Mouse (Mus musculus) heart, postnatal 10 days (tissue): ENCODE results near the gene Terf2. TPM values are rescaled to one million over a fixed set of nuclear protein-coding genes. Genes with fewer than 3 reads are reported as not detected.
"Not testable (repeated sequence)": the region's sequence is repeated elsewhere in the genome, so short reads cannot be mapped to it uniquely, and the experiment has no call there.

Experiments
- DNase-seq, 2 experiments: peaks; one replicate each; pipeline ENCODE4 v3.0.0; 2021
- intact Hi-C: fragments of 180-260 bp; cut with DNase I; formaldehyde crosslinking; loops from one replicate; pipeline ENCODE4 v1.15.1; 2025
- total RNA-seq, 2 experiments: library from RNA; stranded (reverse); gene quantifications; 2 replicates each; pipeline ENCODE4 v1.2.3; 2021

Terf2 gene
- total RNA-seq, 2 experiments from 2014 or later, result 18.0 to 18.1 TPM

DNA sequence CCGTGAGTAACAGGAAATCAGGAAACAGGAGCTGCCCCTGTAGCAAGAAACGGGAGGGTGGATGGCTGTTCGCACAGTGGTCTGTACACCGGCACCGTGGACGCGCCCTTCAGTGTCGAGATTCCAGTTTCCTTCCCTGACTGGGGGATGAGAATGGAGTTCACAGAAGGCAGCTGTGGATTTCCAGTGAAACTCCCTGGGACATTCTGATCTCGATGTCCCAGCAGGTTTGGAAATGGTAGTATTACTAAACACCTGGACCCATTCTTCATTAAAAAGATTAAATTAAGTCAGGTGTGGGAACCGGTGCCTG is 18.6 kb upstream of the Terf2 start:
- DNase-seq, result no peak
- intact Hi-C loops, result loop anchor here (10.0 kb wide), 1 partner anchor 460 kb away; no protein-coding TSS in a partner anchor

DNA sequence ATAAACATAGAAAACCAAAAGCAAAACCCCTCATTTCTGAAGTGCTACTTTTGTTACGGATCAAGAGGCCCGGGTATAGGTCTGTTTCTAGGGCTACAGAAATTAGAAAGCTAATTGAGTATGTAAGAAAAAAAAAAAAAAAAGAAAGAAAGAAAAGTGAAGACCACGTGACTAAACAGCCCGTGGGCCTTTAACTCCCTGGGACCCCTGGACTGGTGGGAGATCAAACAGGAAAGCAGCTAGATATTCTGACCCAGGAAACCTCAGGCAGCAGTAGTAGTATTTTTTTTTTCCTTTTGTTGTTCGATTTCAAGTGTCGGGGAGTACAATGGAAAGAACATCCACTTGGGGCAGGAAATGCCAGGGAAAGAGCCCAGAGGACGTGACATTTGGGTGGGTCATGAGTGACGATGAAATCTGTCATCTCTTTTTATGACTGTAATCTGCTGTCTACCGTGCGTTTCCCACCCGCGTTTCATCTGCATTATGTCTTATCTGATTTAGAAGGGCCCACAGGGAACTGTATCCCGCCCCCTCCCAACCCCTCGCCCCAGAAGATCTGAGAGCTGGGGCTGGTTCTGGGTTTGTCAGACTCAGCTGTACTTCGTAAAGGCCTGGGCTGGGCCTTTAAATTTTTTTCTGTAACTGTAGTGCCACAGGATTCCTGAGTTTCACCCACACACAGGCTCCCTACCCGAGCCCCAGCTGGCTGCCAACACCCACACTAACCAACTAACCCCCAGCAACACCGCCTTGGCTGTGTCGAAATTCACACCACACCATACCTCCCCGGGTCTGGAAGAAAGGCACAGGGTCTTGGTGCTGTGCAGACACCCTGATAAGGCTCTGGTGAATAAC is 18.0 kb upstream of the Terf2 start:
- intact Hi-C loops, result loop anchor here (10.0 kb wide), 1 partner anchor 460 kb away; no protein-coding TSS in a partner anchor
- no peak for DNase-seq

DNA sequence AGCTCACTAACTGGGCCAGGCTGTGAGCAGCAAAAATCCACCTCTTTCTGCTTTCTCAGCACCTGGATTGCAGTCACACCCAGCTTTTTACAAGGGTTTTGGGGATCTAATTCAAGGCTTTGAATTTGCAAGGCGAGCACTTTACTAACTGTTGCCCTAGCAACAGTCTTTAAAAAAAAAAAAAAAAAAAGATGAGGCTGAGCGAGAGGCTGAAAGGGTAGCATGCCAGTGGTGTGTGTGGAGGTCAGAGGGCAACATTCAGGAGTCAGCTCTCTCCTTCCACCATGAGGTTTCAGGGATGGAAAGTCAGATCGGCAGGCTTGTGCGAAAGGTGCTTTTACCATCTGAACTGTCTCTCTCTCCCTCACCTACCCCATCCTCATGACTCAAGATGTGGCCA is 16.9 kb upstream of the Terf2 start:
- intact Hi-C loops, result loop anchor here (10.0 kb wide), 1 partner anchor 462 kb away; no protein-coding TSS in a partner anchor
- DNase-seq, result no peak

DNA sequence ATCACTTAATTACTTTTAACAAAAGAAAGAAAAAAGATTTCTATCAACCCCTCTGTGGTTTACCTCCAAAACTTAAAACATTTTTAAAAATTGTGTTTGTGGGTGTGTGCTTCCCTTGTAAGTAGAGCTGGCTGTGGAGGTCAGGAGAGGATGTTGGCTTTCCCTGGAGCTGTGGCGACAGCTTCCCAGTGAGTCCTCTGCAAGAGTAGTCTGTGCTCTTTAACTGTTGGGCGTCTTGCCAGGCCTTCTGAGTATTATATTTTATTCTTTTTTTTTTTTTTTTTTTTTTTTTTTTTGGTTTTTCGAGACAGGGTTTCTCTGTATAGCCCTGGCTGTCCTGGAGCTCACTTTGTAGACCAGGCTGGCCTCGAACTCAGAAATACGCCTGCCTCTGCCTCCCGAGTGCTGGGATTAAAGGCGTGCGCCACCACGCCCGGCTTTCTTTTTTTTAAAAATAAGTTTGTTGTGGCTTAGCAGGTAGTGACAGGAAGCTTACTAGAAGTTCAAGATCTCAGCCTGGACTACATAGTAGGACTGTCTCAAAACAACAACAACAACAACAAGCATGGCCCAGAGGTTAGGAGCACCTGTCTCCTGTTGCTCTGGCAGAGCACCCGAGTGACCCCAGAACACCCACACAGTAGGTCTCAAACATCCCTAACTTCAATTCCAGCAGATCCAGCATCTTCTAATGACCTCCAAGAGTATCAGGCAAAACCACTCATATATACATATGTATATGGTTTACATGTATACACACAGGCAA is 15.2 kb upstream of the Terf2 start:
- intact Hi-C loops, result loop anchor here (10.0 kb wide), 1 partner anchor 463 kb away; no protein-coding TSS in a partner anchor
- DNase-seq, result no peak

DNA sequence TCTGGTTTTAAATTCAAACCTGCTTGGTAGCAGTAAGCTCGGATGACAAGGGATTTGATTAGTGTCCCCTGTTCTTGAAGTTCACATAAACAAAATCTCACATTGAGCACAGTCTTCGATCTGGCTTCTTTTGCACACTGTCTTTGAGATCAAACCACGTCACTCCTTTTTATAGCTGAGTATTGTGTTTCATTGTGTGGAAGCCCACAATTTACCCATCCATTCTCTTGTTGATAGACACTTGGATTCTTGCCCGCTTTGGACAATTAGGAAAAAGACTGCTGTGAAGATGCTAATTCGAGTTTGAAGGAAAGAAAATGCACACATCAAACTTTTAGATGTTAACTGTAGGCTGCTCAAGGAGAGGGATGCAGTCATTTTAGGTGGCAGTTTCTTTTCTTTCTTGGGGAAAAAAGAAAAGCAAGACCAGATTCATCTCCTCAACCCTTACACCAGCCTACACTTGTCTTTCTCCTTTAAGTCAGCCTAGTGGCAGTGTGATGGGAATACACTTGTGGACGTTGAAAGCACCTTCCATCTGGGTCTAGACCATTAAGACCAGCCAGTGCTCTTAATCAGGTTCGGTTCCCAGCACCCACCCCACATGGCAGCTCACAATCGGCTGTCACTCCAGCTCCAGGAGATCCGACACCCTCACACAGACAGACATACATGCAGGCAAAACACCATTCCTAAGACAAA is 14.4 kb upstream of the Terf2 start:
- intact Hi-C loops, result loop anchor here (10.0 kb wide), 1 partner anchor 464 kb away; no protein-coding TSS in a partner anchor
- DNase-seq, result no peak

DNA sequence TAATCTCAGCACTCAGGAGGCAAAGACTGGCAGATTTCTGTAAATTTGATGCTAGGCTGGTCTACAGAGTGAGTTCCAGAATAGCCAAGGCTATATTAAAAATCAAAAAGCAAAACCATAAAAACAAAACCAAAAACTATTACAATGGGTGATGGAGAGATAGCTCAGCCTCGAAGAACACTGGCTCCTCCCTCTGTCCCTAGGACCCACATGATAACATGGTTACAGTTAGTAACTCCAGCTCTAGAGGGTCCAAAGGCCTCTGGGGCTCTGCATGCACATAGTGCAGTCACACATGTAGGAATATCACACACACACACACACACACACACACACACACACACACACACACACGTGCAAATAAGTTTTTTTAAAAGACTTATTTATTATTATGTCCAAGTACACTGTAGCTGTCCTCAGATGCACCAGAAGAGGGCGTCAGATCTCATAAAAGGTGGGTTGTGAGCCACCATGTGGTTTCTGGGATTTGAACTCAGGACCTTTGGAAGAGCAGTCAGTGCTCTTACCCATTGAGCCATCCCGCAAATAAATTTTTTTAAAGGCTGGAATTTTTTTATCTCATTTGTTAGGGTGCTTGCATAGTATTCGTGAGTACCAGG is 13.6 kb upstream of the Terf2 start:
- DNase-seq, result no peak
- intact Hi-C loops, result loop anchor here (10.0 kb wide), 1 partner anchor 465 kb away; no protein-coding TSS in a partner anchor

DNA sequence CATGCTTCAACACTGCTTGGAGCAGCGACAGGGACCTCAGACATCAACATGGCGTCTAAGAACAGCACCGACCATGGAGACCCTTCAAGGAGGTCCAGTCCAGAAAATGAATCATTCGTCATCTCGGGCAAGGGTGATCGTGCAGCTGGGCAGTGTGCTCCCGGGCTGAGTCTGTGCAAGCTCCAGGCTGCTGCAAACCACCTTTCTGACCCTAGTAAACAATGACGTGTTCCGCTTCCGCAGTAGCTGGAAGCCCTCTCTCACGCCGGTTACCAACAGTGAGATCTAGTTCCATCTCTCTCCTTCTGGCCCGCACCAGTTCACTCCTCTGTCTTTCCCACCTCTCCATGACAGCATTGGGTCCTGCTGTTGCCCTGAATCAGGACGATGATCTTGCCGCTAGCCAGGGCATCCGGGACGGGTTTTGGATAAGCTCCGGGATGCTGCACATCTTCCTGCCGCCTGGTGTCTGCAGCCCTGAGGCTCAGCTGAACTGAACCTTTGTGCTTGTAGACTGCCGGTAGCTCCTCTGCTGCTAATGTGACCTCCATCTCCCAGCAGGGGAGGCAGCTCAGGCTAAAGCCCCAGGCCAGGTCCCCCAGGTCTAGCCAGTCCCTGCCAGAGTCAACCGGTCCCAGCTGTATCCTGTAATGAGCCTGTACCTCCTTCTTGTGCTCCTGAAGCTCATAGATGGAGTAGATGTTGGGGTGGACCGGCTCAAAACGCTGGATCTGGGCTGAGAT is 12.8 kb upstream of the Terf2 start:
- intact Hi-C loops, result no loop called here
- DNase-seq, result no peak

DNA sequence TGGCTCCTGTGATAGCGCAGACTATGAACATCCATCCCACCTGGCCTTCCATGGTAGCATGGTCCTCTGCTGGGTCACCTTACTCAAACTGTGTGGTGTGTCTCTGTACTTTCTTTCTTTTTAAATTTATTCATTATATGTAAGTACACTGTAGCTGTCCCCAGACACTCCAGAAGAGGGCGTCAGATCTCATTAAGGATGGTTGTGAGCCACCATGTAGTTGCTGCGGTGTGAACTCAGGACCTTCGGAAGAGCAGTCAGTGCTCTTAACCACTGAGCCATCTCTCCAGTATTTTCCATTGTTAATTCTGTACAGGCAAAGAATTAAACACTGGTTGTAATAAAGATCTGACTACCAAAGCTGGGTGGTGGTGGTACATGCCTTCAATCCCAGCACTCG is 11.7 kb upstream of the Terf2 start:
- intact Hi-C loops, DNase-seq: not testable (repeated sequence)

DNA sequence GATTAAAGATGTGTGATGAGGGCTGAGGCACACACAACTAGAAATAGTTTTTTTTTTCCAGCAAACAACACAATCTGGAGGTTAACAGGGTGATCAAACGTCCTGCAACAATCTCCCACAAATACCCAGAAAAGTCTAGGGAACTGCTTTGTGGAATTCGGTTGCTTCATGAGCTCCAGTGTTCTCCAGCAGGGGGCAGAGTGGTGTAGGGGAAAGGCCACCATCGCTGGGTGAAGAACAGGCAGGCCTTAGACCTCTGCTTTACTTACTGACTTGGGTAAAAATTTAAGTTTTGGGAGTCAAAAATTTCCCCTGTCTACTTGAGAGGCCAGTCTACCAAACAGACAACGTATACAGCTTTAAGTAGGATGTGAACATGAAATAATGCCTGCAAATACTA is 8.2 kb upstream of the Terf2 start:
- intact Hi-C loops, result loop anchor here (2.0 to 5.0 kb wide), 2 partner anchors 220 to 318 kb away; no protein-coding TSS in a partner anchor
- DNase-seq, result peak; percentile 82 to 92

DNA sequence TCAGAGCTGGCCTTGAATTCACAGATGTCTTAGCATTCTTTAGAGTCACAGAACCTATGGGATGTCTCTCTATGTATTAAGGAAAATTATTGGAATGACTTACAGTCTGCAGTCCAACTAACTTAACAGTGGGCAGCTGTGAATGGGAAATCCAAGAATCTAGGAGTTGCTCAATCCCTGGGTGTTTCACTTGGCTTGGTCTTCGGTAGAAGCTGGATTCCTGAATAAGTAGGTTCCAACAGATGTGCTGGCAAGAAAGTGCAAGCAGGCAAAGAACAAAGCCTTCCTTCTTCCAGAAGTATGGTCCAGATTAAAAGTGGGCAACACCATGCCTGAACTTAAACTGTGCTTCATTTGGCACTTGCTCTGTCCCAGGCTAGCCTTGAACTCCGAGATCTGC is 4.3 kb upstream of the Terf2 start:
- intact Hi-C loops, result loop anchor here (5.0 kb wide), 1 partner anchor 322 kb away; no protein-coding TSS in a partner anchor
- no peak for DNase-seq

DNA sequence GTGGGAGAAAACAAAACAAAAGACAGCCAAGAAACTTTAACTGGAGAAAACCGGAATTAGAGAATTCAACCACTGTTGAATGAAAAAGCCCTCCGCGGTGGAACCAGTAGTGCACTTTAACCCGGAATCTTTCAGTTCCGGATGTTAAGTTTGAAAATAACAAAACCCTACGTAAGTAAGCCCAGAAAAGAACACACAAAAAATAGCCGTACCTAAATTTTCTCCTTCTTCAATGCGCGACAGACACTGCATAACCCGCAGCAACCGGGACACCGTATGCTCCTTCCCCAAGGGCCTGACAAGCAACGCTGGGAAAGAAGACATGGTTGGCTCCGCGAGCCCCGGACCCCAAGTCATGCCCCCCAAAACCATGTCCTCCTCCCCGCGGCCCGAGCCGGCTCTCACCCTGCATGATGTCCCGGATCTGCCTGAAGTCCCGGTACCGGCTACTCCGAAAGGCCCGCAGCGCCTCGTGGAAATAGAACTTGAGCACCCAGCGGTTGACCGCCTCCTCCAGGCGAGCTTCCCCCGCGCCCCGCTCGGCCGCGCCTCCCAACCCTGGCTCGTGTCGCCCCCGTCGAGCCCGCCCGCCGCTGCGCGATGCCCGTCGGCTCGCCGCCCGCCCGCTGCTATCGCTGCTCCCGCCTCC is 506 bp downstream of the Terf2 start:
- intact Hi-C loops, result no loop called here

DNA sequence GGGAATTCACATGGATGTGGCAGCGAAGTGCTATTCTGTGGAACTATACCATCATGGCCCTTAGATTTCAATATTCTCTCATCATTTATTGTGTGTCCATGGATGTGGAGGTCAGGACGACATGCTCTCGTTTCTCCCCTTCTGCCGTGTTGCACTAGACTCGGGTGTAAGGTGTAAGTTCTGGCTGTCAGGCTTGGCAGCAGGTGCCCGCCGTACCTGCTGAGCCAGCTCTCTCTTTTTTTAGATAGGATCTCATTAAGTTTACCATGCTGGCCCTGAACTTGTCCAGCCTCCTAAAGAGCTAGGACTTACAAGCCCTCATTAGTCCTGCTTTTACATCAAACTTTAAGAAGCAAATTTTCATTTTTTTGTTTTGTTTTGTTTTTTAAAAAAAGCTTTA is 5.8 kb downstream of the Terf2 start:
- no peak for DNase-seq
- intact Hi-C loops, result no loop called here

More for the DNA sequence above, 506 bp downstream of the Terf2 start:
- no peak for DNase-seq

DNA sequence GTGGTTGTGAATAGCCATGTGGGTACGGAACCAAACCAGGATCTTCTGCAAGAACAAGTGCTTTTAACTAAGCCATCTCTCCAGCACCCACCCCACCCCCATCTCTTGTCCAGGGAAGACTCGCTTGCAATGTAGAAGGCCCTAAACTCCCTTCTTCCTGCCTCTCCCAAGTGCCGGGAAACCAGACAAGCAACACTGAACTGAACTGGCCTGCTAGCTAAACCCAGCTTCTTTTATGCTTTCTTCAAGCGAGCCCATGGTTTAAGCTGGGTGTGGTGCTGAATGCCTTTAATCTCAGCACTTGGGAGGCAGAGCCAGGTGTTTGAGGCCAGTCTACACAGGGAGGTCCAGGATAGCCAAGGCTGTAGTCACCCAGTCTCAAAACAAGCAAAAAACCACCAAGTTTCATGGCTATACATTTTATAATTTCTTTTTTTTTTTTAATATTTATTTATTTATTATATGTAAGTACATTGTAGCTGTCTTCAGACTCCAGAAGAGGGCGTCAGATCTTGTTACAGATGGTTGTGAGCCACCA is 7.8 kb downstream of the Terf2 start:
- no peak for DNase-seq

DNA sequence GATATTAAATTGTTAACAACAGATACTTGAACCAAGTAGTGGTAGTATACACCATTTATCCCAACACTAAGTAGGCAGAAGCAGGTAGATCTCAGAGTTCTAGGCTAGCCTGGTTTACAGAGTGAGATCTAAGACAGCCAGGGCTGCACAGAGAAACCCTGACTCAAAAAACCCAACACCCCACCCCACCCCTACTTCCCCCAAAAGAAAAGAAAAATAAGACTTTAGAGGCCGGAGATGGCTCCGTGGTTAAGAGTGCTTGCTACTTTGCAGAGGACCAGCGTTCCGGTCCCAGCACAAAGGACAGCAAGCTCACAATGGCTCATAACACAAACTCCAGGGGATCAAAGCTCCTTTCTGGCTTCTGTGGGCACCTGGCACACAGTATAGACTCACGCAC is 10.3 kb downstream of the Terf2 start:
- no peak for DNase-seq
- intact Hi-C loops, result no loop called here

More for the DNA sequence above, 7.8 kb downstream of the Terf2 start:
- intact Hi-C loops, result no loop called here

DNA sequence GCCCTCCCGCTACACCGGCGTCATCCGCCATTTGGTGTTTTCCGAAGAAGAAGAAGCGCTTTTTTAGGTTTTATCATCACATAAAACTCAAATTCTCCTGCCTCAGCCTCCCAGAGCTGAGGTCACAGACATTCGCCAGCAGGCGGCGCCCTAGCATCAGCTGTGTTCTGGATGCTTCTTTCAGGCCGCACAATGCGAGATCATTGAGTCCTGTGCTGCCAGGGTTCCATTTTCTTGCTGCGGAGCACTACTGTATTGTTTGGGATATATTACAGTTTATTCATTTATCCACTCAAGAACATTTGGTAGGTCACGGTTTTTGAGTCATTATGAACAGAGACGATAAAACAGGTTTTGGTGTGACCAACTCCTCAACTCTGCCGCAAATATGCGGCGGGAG is 11.0 kb downstream of the Terf2 start:
- no peak for DNase-seq
- intact Hi-C loops, result no loop called here

DNA sequence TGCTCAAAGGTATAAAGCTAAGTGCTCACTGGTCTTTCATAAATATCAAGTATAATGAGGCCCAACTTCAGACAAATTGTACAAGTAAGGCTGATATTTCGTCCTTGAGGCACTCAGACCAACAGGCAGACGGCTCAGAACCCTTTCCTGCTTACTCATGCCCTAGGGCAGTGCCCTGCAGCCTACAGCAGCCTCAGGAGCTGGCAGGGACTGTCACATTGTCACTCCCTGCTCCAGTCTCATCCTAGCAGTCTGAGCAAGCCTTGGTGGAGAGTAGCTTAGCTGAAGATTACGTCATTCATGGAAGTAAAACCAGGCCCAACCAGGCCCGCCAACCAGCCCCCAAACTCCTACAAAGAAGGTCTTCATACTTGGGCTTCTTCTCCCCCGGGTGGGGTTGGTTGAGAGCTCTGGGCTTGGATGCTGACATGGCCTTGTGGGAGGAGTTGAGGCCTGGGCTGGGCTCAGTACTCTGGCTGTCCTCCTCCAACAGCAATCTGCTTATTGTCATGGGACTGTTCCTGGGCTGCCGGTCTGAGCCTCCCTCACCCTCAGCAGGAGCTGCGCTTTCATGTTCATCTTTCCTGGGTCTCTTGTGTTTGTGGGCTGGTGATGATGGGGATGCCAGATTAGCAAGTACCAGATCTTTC is 20.0 kb downstream of the Terf2 start:
- DNase-seq, result peak; percentile 37 to 46
- intact Hi-C loops, result no loop called here

DNA sequence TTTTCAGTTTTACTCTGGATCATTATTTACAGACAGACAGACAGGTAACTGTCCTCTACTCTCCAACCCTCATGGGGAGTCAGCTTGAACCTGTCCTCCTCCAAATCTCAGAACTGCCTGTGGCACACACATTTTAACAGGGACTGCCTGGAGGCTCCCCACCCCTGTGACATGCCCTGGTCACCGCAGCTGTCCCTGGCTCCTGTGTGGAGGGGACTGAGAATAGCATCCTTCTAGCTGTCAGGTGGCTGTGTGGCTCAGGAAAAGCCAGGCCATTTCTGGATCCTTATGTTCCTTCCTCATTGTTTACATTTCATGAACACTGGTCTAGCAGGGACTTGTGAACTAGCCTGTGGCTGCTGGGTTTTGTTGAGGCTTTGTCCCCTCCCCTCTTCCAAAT is 22.2 kb downstream of the Terf2 start:
- DNase-seq, result no peak
- intact Hi-C loops, result no loop called here

DNA sequence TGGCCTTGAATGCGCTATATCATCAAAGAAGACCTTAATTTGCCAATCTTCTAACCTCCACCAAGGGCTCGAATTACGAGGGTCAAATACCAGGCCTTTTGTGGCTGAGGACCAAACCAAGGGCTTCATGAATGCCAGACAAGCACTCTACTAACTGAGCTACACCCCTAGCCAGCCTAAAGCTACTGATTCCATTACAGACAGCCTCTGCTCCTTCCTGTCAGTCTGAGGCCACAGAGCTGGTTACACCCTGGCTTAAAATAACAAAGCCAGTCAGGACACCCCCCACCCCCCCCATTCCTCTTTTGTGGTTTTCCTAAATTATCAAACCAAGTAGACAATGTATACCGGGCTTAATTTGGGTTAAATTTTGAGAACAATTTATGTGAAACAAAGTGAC is 22.6 kb downstream of the Terf2 start:
- no peak for DNase-seq
- intact Hi-C loops, result no loop called here
